In genomic region chr2:179688976-179689375, GRCm38 (mm10) we compare ENCODE assay signal across 16 mouse cellular contexts.
A peak's percentile ranks its signal among the peaks of the same experiment; 100 is the strongest.
DNase-seq lines count a peak whose midpoint lies in the region; ATAC-seq lines count a peak whose summit lies in the region.
"Had no signal": no experiment of that assay in that cellular context is flagged by ENCODE, and none has a peak within 500 bp of the region (broad histone marks: within the 10 kb centered on the region; RNA-seq: fewer than 3 reads in every experiment).

No protein-coding gene starts in this region.

- intact Hi-C loops in left cerebral cortex, postnatal 4 days (cut with DNase I) = no loop called here
- intact Hi-C loops in left cerebral cortex, postnatal 25 days (cut with DNase I) = no loop called here
- intact Hi-C loops in heart, postnatal 14 days (cut with DNase I) = no loop called here

- peak; percentile 23 for DNase-seq in left cerebral cortex, adult 11 months (ENCODE audit: low spot score)
- DNase-seq in left cerebral cortex, postnatal 4 days = no peak
- peak; percentile 25 to 26 for DNase-seq in frontal cortex, postnatal 25 days (ENCODE audit: low spot score in 2 of 2)
- peak; percentile 30 to 91 for DNase-seq in left cerebral cortex, postnatal 25 days (ENCODE audit: low spot score in 2 of 2)
- peak; percentile 44 for DNase-seq in right cerebral cortex, postnatal 4 days
- no peak for DNase-seq in heart, postnatal 14 days
- DNase-seq: adrenal gland, postnatal 36 days; cerebellum, postnatal 36 days; heart, postnatal 4 days; kidney, adult 11 months; kidney, postnatal 14 days; lung, postnatal 14 days; thymus, postnatal 25 days had no signal

- no peak for ATAC-seq in monocyte, adult 5-6 weeks (replicated peaks; ENCODE audit: insufficient number of reproducible peaks, low FRiP score, low TSS enrichment, poor library complexity, severe bottlenecking)
- ATAC-seq: CD4-positive, CD25-positive, alpha-beta regulatory T cell, adult 4 months; hindbrain, embryonic 16.5 days had no signal

Comparison
In these comparisons a context has a peak if more than half of its experiments do, and no peak if none do; other contexts are left out.
1. DNase-seq: peak in left cerebral cortex, adult 11 months (single experiment), frontal cortex, postnatal 25 days (2 of 2), left cerebral cortex, postnatal 25 days (2 of 2) and right cerebral cortex, postnatal 4 days (single experiment); none in left cerebral cortex, postnatal 4 days (single experiment) and heart, postnatal 14 days (0 of 2).